Mouse (Mus musculus) C2C12 (cell line): ENCODE results near the gene Map1b. TPM values are rescaled to one million over a fixed set of nuclear protein-coding genes. Genes with fewer than 3 reads are reported as not detected.

ENCODE experiments used
- H3K27me3 ChIP-seq: one replicate; pipeline ENCODE4 v1.6.1; 2011; ENCODE audit not compliant: control insufficient read depth, insufficient read depth, insufficient read length
- H3K36me3 ChIP-seq: one replicate; pipeline ENCODE4 v1.6.1; 2011; ENCODE audit not compliant: control insufficient read depth, insufficient read depth
- H3K4me3 ChIP-seq: one replicate; pipeline ENCODE4 v1.5.1; 2011; ENCODE audit warnings: mild to moderate bottlenecking, control low read depth; ENCODE audit not compliant: poor library complexity, insufficient read depth, severe bottlenecking
- H3K79me2 ChIP-seq: one replicate; pipeline ENCODE4 v1.6.1; 2011; ENCODE audit not compliant: control insufficient read depth, insufficient read depth
- H3K79me3 ChIP-seq: one replicate; pipeline ENCODE4 v1.6.1; 2011; ENCODE audit warnings: low read depth, control low read depth
- H3ac ChIP-seq: one replicate; pipeline ENCODE3; 2011; ENCODE audit warnings: low read depth; ENCODE audit not compliant: control insufficient read depth, insufficient read length
- CEBPB ChIP-seq: IDR thresholded peaks from one replicate; pipeline ENCODE4 v1.6.1; 2011; ENCODE audit warnings: low read depth, mild to moderate bottlenecking, control low read depth, moderate library complexity
- CTCF ChIP-seq: IDR thresholded peaks from one replicate; pipeline ENCODE4 v1.5.1; 2011; ENCODE audit not compliant: control insufficient read depth, insufficient read depth, insufficient read length
- FOSL1 ChIP-seq: IDR thresholded peaks from one replicate; pipeline ENCODE4 v1.8.0; 2011; ENCODE audit warnings: mild to moderate bottlenecking, low read length; ENCODE audit not compliant: poor library complexity, insufficient read depth, severe bottlenecking
- MAX ChIP-seq: IDR thresholded peaks from one replicate; pipeline ENCODE4 v1.6.1; 2011; ENCODE audit warnings: mild to moderate bottlenecking, control low read depth
- MYOD1 ChIP-seq: IDR thresholded peaks from one replicate; pipeline ENCODE4 v1.6.1; 2011; ENCODE audit warnings: low read depth; ENCODE audit not compliant: control insufficient read depth, insufficient read length
- MYOG ChIP-seq: IDR thresholded peaks from one replicate; pipeline ENCODE4 v1.6.1; 2011; ENCODE audit not compliant: control insufficient read depth, insufficient read length; ENCODE audit errors: extremely low read depth
- USF1 ChIP-seq: IDR thresholded peaks from one replicate; pipeline ENCODE4 v1.6.1; 2011; ENCODE audit warnings: low read depth, mild to moderate bottlenecking, control low read depth, moderate library complexity
- polyA plus RNA-seq: library from polyadenylated mRNA; unstranded; fragments of >200 nt; fragmentation: generic; extraction: Trizol; gene quantifications from one replicate; pipeline ENCODE4 v1.2.1, GENCODE M21; 2012; ENCODE audit warnings: missing spikeins

Gene Map1b
- polyA plus RNA-seq, 1 experiment, result 26.4 TPM

GRCm38 (mm10) chr13:99413481-99414351, 102.6 kb downstream of the Map1b start:
- H3K79me3 ChIP-seq, result no peaks in the 10 kb centered on the region
- no peaks in the 10 kb centered on the region for H3K27me3 ChIP-seq
- H3K79me2 ChIP-seq, result no peaks in the 10 kb centered on the region
- no peak for TF ChIP-seq FOSL1
- no peak for TF ChIP-seq MYOD1
- TF ChIP-seq USF1, result no peak
- H3ac ChIP-seq, result no peak overlapping the region
- peaks cover 28% of the 10 kb centered on the region for H3K36me3 ChIP-seq
- H3K4me3 ChIP-seq, result no peak overlapping the region

GRCm38 (mm10) chr13:99412477-99413080, 103.8 kb downstream of the Map1b start:
- Histone ChIP-seq H3K79me3 (no peaks in the 10 kb centered on the region), H3K79me2 (no peaks in the 10 kb centered on the region), H3K4me3 (no peak overlapping the region), H3K36me3 (peaks cover 28% of the 10 kb centered on the region), H3K27me3 (no peaks in the 10 kb centered on the region), H3ac (no peak overlapping the region)
- TF ChIP-seq CTCF (no peak), MAX (no peak), USF1 (no peak), MYOD1 (no peak), MYOG (no peak), CEBPB (no peak), FOSL1 (no peak)

GRCm38 (mm10) chr13:99411761-99412160, 104.6 kb downstream of the Map1b start:
- Histone ChIP-seq H3K36me3 (peaks cover 28% of the 10 kb centered on the region), H3K4me3 (no peak overlapping the region), H3K79me2 (no peaks in the 10 kb centered on the region), H3K27me3 (no peaks in the 10 kb centered on the region), H3ac (no peak overlapping the region), H3K79me3 (no peaks in the 10 kb centered on the region)
- TF ChIP-seq CEBPB (no peak), MAX (no peak), CTCF (no peak), MYOG (no peak), FOSL1 (no peak), MYOD1 (no peak), USF1 (no peak)

- Histone ChIP-seq H3K4me3 (no peak overlapping the region), H3ac (no peak overlapping the region), H3K36me3 (peaks cover 28% of the 10 kb centered on the region), H3K27me3 (no peaks in the 10 kb centered on the region), H3K79me2 (no peaks in the 10 kb centered on the region), H3K79me3 (no peaks in the 10 kb centered on the region)
- TF ChIP-seq CEBPB, result no peak
- TF ChIP-seq MYOD1, result no peak
- TF ChIP-seq CTCF, result no peak
- no peak for TF ChIP-seq MYOG
- TF ChIP-seq MAX, result no peak
- no peak for TF ChIP-seq FOSL1
- no peak for TF ChIP-seq USF1
These were observed 105.5 kb downstream of the Map1b start for GRCm38 (mm10) chr13:99410611-99411515.

- H3K79me3 ChIP-seq, result no peaks in the 10 kb centered on the region
- peaks cover 20% of the 10 kb centered on the region for H3K36me3 ChIP-seq
- no peaks in the 10 kb centered on the region for H3K27me3 ChIP-seq
These were observed 107.1 kb downstream of the Map1b start for GRCm38 (mm10) chr13:99409216-99409615.

More at GRCm38 (mm10) chr13:99409216-99409615, 107.1 kb downstream of the Map1b start:
- TF ChIP-seq MYOG (no peak), CTCF (no peak), CEBPB (no peak), USF1 (no peak), MYOD1 (no peak), FOSL1 (no peak), MAX (no peak)
- Histone ChIP-seq H3K79me2 (no peaks in the 10 kb centered on the region), H3ac (no peak overlapping the region), H3K4me3 (no peak overlapping the region)
